Mouse (Mus musculus) liver, adult 2 months (tissue): ENCODE data around the gene Gusb. TPM values are rescaled to one million over a fixed set of nuclear protein-coding genes. Genes with fewer than 3 reads are reported as not detected.

Source experiments
- DNase-seq: peaks from one replicate; pipeline ENCODE4 v3.0.0-alpha.2; 2011; ENCODE audit warnings: low read depth, low spot score; ENCODE audit errors: extremely low read depth
- H3K27ac ChIP-seq: fragments of 200-500 bp; replicated peaks from 2 replicates; pipeline ENCODE4 v1.5.1; 2012; ENCODE audit warnings: low read depth, mild to moderate bottlenecking, control low read depth, inconsistent platforms, low read length; ENCODE audit not compliant: insufficient read depth
- H3K27me3 ChIP-seq: fragments of 200-500 bp; 2 replicates; pipeline ENCODE4 v1.6.1; 2012; ENCODE audit warnings: mild to moderate bottlenecking, moderate library complexity, low read length, inconsistent platforms; ENCODE audit not compliant: control insufficient read depth, insufficient read depth
- H3K36me3 ChIP-seq: fragments of 200-500 bp; 2 replicates; pipeline ENCODE4 v1.6.1; 2012; ENCODE audit warnings: low read length, inconsistent platforms; ENCODE audit not compliant: control insufficient read depth, insufficient read depth
- H3K4me1 ChIP-seq: fragments of 200-500 bp; 2 replicates; pipeline ENCODE4 v1.6.1; 2011; ENCODE audit warnings: low read length; ENCODE audit not compliant: control insufficient read depth, insufficient read depth
- H3K4me3 ChIP-seq: fragments of 200-500 bp; 2 replicates; pipeline ENCODE4 v1.5.1; 2011; ENCODE audit warnings: low read depth, mild to moderate bottlenecking, control low read depth, low read length, moderate library complexity; ENCODE audit not compliant: insufficient read depth
- H3K79me2 ChIP-seq: fragments of 200-500 bp; 2 replicates; pipeline ENCODE4 v1.6.1; 2012; ENCODE audit warnings: inconsistent platforms, mild to moderate bottlenecking, low read length, moderate library complexity; ENCODE audit not compliant: control insufficient read depth, insufficient read depth
- H3K9ac ChIP-seq: fragments of 200-500 bp; 2 replicates; pipeline ENCODE4 v1.6.1; 2012; ENCODE audit warnings: low read depth, mild to moderate bottlenecking, control low read depth, inconsistent platforms, low read length
- CTCF ChIP-seq: fragments of 200-500 bp; IDR thresholded peaks from 2 replicates; pipeline ENCODE4 v1.5.1; 2011; ENCODE audit warnings: low read depth, low read length, control low read depth
- POLR2A ChIP-seq: fragments of 200-500 bp; IDR thresholded peaks from 2 replicates; pipeline ENCODE4 v1.6.1; 2011; ENCODE audit warnings: low read length, control low read depth; ENCODE audit not compliant: insufficient read depth; ENCODE audit errors: extremely low read depth
- WGBS: fragments of 180-500 bp; shearing (Covaris S2); methylation state at CpG from one replicate; pipeline ENCODE4 v1.1.7; 2018; 5-methylcytosine and 5-hydroxymethylcytosine counted together
- polyA plus RNA-seq: library from polyadenylated mRNA; depleted of rRNA; stranded (reverse); fragments of >200 nt; gene quantifications from 2 replicates; pipeline ENCODE4 v1.2.3, GENCODE M21; 2012
- total RNA-seq: library from RNA; depleted of rRNA; stranded (reverse); fragments of >200 nt; gene quantifications from 2 replicates; pipeline ENCODE4 v1.2.3, GENCODE M21; 2014

Gene Gusb
- total and polyA plus RNA-seq, 2 experiments: 13.6 to 17.6 TPM

DNA sequence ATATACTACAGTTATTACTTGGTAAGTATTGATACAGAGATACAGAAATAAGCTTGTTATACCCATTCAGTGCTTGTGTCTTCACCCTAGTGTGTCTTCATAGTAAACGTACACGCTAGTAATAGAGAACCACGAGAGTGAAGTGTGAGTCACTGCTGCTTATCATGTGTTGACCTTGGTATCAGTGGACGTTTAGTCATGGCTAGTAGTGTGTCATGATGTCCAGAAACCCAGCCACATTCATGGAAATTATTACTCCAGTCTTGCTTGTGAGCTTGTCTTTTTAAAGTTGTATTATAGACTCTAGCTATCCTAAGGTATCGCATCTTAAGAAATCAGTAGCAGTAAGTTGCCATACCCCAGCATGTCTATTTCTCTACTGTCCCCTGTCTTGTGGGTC lies 24.2 kb downstream of the Gusb start:
- Histone ChIP-seq H3K27ac (no peak overlapping the region), H3K9ac (no peak overlapping the region), H3K4me1 (peaks cover 13% of the 10 kb centered on the region), H3K27me3 (no peaks in the 10 kb centered on the region), H3K79me2 (peaks cover 17% of the 10 kb centered on the region; the same call in 1 of the 2 replicates), H3K4me3 (no peak overlapping the region), H3K36me3 (peaks cover 8% of the 10 kb centered on the region)
- WGBS: 65% methylated on average over 5 of the region's 5 CpGs
- TF ChIP-seq CTCF (no peak), POLR2A (no peak)
- DNase-seq: no peak

DNA sequence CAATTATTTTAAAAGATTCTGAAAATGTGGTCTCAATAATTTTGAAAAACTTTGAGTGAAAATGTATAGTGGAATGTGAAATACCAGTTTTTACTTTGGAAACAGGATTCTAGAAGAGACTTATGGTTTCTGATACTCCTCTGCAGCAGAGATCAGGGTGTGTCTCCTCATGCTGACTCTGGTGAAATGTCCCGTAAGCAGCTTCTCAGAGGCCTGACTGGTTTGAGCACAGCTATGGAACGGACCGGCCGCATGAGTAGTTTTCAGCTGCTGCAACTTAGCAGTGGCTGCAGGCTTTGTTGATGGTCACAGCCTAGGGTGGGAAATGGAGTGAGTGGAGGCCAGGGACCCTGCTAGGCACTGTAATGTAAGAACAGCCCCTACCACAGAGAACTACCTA lies 25.1 kb downstream of the Gusb start:
- Histone ChIP-seq H3K9ac (no peak overlapping the region), H3K79me2 (peaks cover 17% of the 10 kb centered on the region; the same call in 1 of the 2 replicates), H3K36me3 (0 out of 2 replicates have a peak, but pooled peaks cover 3% of the 10 kb centered on the region), H3K27ac (no peak overlapping the region), H3K4me1 (peaks cover 16% of the 10 kb centered on the region), H3K27me3 (no peaks in the 10 kb centered on the region), H3K4me3 (no peak overlapping the region)
- TF ChIP-seq POLR2A (no peak), CTCF (no peak)
- no peak for DNase-seq
- WGBS: 96% methylated on average over 4 of the region's 4 CpGs

DNA sequence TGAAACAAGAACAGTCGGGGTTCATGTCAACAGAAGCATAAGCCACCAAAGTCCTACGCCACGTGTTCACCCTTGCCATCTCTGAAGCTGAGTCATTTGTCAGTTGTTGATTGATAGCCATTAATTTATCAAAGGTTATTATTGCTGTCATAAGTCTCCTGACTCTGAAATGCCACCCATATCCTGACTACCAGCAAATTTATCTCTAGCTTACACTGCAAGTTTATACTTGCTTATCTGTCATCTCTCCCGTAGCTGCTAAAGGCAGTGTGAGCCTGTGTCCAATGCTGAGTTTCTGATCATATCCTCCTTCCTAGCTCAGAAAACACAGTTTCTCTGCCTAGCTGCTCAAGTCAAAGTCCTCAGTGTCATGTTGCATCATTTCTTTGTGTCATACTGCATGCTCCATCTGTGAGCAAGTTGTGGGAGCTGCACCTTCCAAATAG lies 28.0 kb downstream of the Gusb start:
- Histone ChIP-seq H3K4me3 (no peak overlapping the region), H3K27ac (peak overlapping the region; percentile 91), H3K79me2 (peaks cover 21% of the 10 kb centered on the region; the same call in 1 of the 2 replicates), H3K4me1 (peaks cover 18% of the 10 kb centered on the region), H3K9ac (no peak overlapping the region; the same call in 1 of the 2 replicates), H3K27me3 (no peaks in the 10 kb centered on the region), H3K36me3 (0 out of 2 replicates have a peak, but pooled peaks cover 3% of the 10 kb centered on the region)
- WGBS: 17% methylated on average over 4 of the region's 4 CpGs
- TF ChIP-seq POLR2A: no peak
- TF ChIP-seq CTCF: no peak
- DNase-seq: peak; percentile 97

DNA sequence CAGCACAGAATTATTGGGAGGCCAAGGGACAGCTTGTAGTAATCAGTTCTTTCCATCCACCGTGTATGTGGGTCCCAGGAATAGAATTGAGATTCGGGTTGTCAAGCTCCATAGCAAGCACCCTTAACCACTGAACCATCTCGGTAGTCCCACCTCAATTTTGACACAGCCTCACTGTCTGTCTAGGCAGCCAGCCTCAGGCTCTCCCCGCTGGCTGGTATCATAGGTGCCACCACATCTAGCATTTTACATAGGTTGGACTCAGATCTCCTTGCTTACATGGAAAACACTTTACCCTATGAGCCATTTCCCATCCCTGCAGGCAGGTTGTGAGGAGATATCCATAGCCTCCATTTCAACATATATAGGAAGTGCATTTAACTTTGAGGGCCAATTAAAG lies 28.5 kb downstream of the Gusb start:
- no peaks in the 10 kb centered on the region for H3K27me3 ChIP-seq
- H3K36me3 ChIP-seq: 0 out of 2 replicates have a peak, but pooled peaks cover 3% of the 10 kb centered on the region
- H3K4me3 ChIP-seq: no peak overlapping the region
- H3K27ac ChIP-seq: peak overlapping the region; percentile 91
- peaks cover 17% of the 10 kb centered on the region; the same call in 1 of the 2 replicates for H3K79me2 ChIP-seq
- no peak overlapping the region for H3K9ac ChIP-seq
- 91% methylated on average over 4 of the region's 4 CpGs for WGBS
- TF ChIP-seq CTCF: no peak
- TF ChIP-seq POLR2A: no peak
- DNase-seq: no peak
- H3K4me1 ChIP-seq: peaks cover 18% of the 10 kb centered on the region

DNA sequence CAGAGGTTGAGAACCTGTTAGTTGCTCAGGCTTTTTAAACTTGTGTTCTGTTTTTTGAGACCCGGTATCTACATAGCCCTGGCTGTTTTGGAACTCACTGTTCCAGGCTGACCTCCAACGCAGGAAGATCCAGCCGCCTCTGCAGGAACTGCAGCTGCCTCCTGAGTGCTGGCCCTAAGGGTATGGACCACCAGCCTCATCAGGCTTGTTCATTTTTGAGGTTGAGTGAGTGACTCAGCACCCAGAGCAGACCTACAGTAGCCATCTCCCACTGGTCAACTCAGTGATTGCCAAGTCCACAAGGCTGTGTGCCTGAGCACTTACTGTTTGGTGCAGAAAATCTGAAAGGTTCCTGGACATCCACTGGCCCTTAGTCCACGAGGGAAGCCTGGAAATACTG lies 31.4 kb downstream of the Gusb start:
- H3K27ac ChIP-seq: no peak overlapping the region
- H3K27me3 ChIP-seq: no peaks in the 10 kb centered on the region
- no peak overlapping the region for H3K9ac ChIP-seq
- no peak for DNase-seq
- 75% methylated on average over 4 of the region's 4 CpGs for WGBS
- peaks cover 18% of the 10 kb centered on the region for H3K4me1 ChIP-seq
- peaks cover 10% of the 10 kb centered on the region; the same call in 1 of the 2 replicates for H3K79me2 ChIP-seq
- no peaks in the 10 kb centered on the region for H3K36me3 ChIP-seq
- TF ChIP-seq CTCF (no peak), POLR2A (no peak)
- no peak overlapping the region for H3K4me3 ChIP-seq

DNA sequence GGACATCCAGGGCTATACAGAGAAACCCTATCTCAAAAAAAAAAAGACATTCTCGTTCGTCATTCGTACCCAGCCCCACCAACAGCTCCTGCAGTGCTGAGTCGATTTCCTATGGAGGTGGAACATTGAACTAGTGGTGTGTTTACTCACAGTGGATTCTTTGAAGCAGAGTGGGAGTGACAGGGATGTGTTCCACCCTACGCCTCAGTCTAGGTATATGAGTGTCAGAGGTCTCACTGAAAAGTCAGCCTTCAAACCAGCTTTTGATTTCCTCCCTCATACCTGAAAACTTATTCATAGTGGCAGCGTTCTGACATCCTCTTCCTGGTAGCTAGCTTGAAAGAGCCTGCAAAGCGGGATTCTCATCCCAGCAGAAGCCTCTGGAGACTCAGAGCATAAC lies 34.4 kb downstream of the Gusb start:
- Histone ChIP-seq H3K36me3 (no peaks in the 10 kb centered on the region), H3K4me1 (peaks cover 6% of the 10 kb centered on the region), H3K27ac (no peak overlapping the region), H3K9ac (no peak overlapping the region), H3K27me3 (no peaks in the 10 kb centered on the region), H3K4me3 (no peak overlapping the region), H3K79me2 (peaks cover 12% of the 10 kb centered on the region; the same call in 1 of the 2 replicates)
- no peak for TF ChIP-seq CTCF
- TF ChIP-seq POLR2A: no peak
- 63% methylated on average over 7 of the region's 7 CpGs for WGBS
- no peak for DNase-seq
